ENCODE assay signal across 21 mouse cellular contexts in the genomic region with DNA sequence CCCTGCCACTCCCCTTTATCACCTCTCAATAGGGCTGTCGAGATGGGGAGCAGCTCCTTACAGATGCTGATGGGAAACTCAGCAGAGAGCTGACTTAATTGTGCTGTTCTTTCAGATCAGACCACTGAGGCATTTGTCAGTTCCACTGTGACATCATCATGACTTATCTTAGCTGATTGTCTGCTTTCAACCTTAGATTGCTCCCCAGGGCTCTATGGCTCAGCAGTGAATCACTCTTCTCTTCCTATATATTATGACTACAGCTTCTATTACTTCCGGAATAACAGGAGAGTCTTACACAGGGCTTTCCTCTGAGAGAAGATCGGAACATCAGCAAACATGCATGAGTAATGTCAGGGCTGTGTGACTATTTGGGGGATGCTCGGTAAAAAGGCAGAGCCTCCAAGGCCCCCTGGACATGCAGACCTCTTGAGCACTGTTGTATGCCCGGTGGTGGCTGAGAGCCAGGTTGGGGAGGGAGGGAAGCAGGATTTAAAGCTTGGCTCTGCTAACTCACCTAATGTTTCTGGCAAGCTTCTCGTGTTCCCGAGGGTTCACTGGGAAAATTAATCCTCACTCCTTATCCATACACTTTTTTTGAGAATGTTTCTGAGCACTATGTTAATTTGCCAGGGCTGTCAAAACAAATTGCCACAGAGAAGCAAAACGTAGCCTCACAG.
A peak's percentile ranks its signal among the peaks of the same experiment; 100 is the strongest.
DNase-seq lines count a peak whose midpoint lies in the region; ATAC-seq lines count a peak whose summit lies in the region.
"Had no signal": no experiment of that assay in that cellular context is flagged by ENCODE, and none has a peak within 500 bp of the region (broad histone marks: within the 10 kb centered on the region; RNA-seq: fewer than 3 reads in every experiment).

No protein-coding gene starts in this region.

- H3K27me3 ChIP-seq in hindbrain, embryonic 16.5 days (replicated peaks; ENCODE audit: control insufficient read depth, insufficient read depth, low read length): no peaks in the 10 kb centered on the region
- no peaks in the 10 kb centered on the region for H3K27me3 ChIP-seq in hindbrain, embryonic 11.5 days (ENCODE audit: control insufficient read depth, insufficient read depth, low read length)
- H3K27me3 ChIP-seq in kidney, embryonic 15.5 days: peaks cover 5% of the 10 kb centered on the region; the same call in 1 of the 2 replicates
- H3K27me3 ChIP-seq: CH12.LX; forebrain, embryonic 12.5 days had no signal

- no peak overlapping the region for H3K9ac ChIP-seq in hindbrain, embryonic 16.5 days (ENCODE audit: low read depth, low read length)
- H3K9ac ChIP-seq in hindbrain, embryonic 11.5 days (ENCODE audit: low read depth, low read length): no peak overlapping the region
- H3K9ac ChIP-seq in kidney, embryonic 15.5 days: no peak overlapping the region
- H3K9ac ChIP-seq: forebrain, embryonic 12.5 days; heart, embryonic 13.5 days had no signal

- H3K4me3 ChIP-seq in hindbrain, embryonic 16.5 days (ENCODE audit: low read length): no peak overlapping the region
- no peak overlapping the region for H3K4me3 ChIP-seq in hindbrain, embryonic 11.5 days (ENCODE audit: low read depth, low read length)
- H3K4me3 ChIP-seq in kidney, embryonic 15.5 days (replicated peaks): no peak overlapping the region
- H3K4me3 ChIP-seq: forebrain, embryonic 12.5 days; heart, embryonic 13.5 days had no signal

- no peaks in the 10 kb centered on the region for H3K36me3 ChIP-seq in hindbrain, embryonic 16.5 days (ENCODE audit: control insufficient read depth, insufficient read depth, low read length)
- H3K36me3 ChIP-seq in hindbrain, embryonic 11.5 days (ENCODE audit: control insufficient read depth, insufficient read depth, low read length): no peaks in the 10 kb centered on the region
- no peaks in the 10 kb centered on the region for H3K36me3 ChIP-seq in kidney, embryonic 15.5 days
- H3K36me3 ChIP-seq: forebrain, embryonic 12.5 days; heart, embryonic 13.5 days had no signal

- DNase-seq in hindbrain, embryonic 11.5 days (ENCODE audit: low spot score): no peak
- DNase-seq in 416B (ENCODE audit: low read depth) (peak; percentile 6), NIH3T3 (ENCODE audit: low read depth) (peak; percentile 79), liver (no peak)
- DNase-seq in cerebellum, adult 9-11 months: peak; percentile 61
- no peak for DNase-seq in kidney, postnatal 4 days
- DNase-seq: adrenal gland, postnatal 14 days; heart, adult 11 months; heart, postnatal 36 days; kidney, postnatal 10 days; lung, postnatal 10 days; midbrain, embryonic 14.5 days; right cerebral cortex, postnatal 25 days; thymus, postnatal 36 days had no signal

- no peak overlapping the region for H3K4me2 ChIP-seq in hindbrain, embryonic 16.5 days (ENCODE audit: low read length)
- no peak overlapping the region for H3K4me2 ChIP-seq in hindbrain, embryonic 11.5 days (replicated peaks; ENCODE audit: low read depth, low read length)
- no peak overlapping the region for H3K4me2 ChIP-seq in kidney, embryonic 15.5 days
- H3K4me2 ChIP-seq: forebrain, embryonic 12.5 days; heart, embryonic 13.5 days had no signal

- peaks cover 7% of the 10 kb centered on the region for H3K4me1 ChIP-seq in hindbrain, embryonic 16.5 days (ENCODE audit: control insufficient read depth, insufficient read depth, low read depth, low read length)
- H3K4me1 ChIP-seq in hindbrain, embryonic 11.5 days (replicated peaks; ENCODE audit: control insufficient read depth, insufficient read depth, low read length): no peaks in the 10 kb centered on the region
- H3K4me1 ChIP-seq in kidney, embryonic 15.5 days: no peaks in the 10 kb centered on the region
- H3K4me1 ChIP-seq: heart, embryonic 13.5 days had no signal

- WGBS in hindbrain, embryonic 16.5 days: 17% methylated on average over 8 of the region's 8 CpGs
- WGBS in hindbrain, embryonic 11.5 days: 31% methylated on average over 8 of the region's 8 CpGs
- WGBS in kidney, embryonic 15.5 days: 23% methylated on average over 8 of the region's 8 CpGs

- no peak overlapping the region for H3K27ac ChIP-seq in hindbrain, embryonic 16.5 days (ENCODE audit: low read depth, low read length)
- H3K27ac ChIP-seq in hindbrain, embryonic 11.5 days (ENCODE audit: low read depth, low read length): no peak overlapping the region
- no peak overlapping the region for H3K27ac ChIP-seq in kidney, embryonic 15.5 days
- H3K27ac ChIP-seq: forebrain, embryonic 12.5 days; heart, embryonic 13.5 days had no signal

- H3K9me3 ChIP-seq in hindbrain, embryonic 16.5 days (ENCODE audit: control insufficient read depth, low read length): no peaks in the 10 kb centered on the region
- H3K9me3 ChIP-seq in hindbrain, embryonic 11.5 days (ENCODE audit: control insufficient read depth, low read length): no peaks in the 10 kb centered on the region
- no peaks in the 10 kb centered on the region for H3K9me3 ChIP-seq in kidney, embryonic 15.5 days (replicated peaks)
- H3K9me3 ChIP-seq: forebrain, embryonic 12.5 days; heart, embryonic 13.5 days had no signal

- 0 out of 2 replicates have a peak, but pooled peaks have one; percentile 15 for ATAC-seq in hindbrain, embryonic 16.5 days
- no peak for ATAC-seq in hindbrain, embryonic 11.5 days (ENCODE audit: low FRiP score)
- no peak for ATAC-seq in kidney, embryonic 15.5 days (replicated peaks; ENCODE audit: low FRiP score)
- ATAC-seq: activated CD4-positive, CD25-positive, alpha-beta regulatory T cell, adult 4 months; intestine, postnatal 0 days had no signal

Comparison
In these comparisons a context has a peak if more than half of its experiments do, and no peak if none do; other contexts are left out.
1. DNase-seq: peak in 416B (single experiment), NIH3T3 (single experiment) and cerebellum, adult 9-11 months (single experiment); none in hindbrain, embryonic 11.5 days (single experiment), kidney, postnatal 4 days (0 of 2) and liver (single experiment).